Mouse (Mus musculus) forebrain, embryonic 16.5 days (tissue): ENCODE measurements around the gene Sit1. TPM values are rescaled to one million over a fixed set of nuclear protein-coding genes. Genes with fewer than 3 reads are reported as not detected.

Source experiments
- ATAC-seq: fragments of 200-750 bp; cut with Nextera tagmentation; 2 replicates; pipeline ENCODE4 v1.8.0; 2017; ENCODE audit warnings: mild to moderate bottlenecking, moderate library complexity
- H3K27ac ChIP-seq: fragments of 300-500 bp; sonication (generic); 2 replicates; pipeline ENCODE4 v1.5.1; 2014; ENCODE audit warnings: low read length, control low read depth
- H3K27me3 ChIP-seq: fragments of 300-500 bp; sonication (generic); replicated peaks from 2 replicates; pipeline ENCODE4 v1.6.1; 2014; ENCODE audit warnings: low read length; ENCODE audit not compliant: control insufficient read depth, insufficient read depth
- H3K36me3 ChIP-seq: fragments of 300-500 bp; sonication (generic); 2 replicates; pipeline ENCODE4 v1.6.1; 2014; ENCODE audit not compliant: control insufficient read depth, insufficient read depth
- H3K4me1 ChIP-seq: fragments of 300-500 bp; sonication (generic); replicated peaks from 2 replicates; pipeline ENCODE4 v1.6.1; 2014; ENCODE audit warnings: low read length; ENCODE audit not compliant: control insufficient read depth, insufficient read depth
- H3K4me2 ChIP-seq: fragments of 300-500 bp; sonication (generic); 2 replicates; pipeline ENCODE4 v1.6.1; 2014; ENCODE audit warnings: mild to moderate bottlenecking, low read length, control low read depth
- H3K4me3 ChIP-seq: fragments of 300-500 bp; sonication (generic); replicated peaks from 2 replicates; pipeline ENCODE4 v1.5.1; 2014; ENCODE audit warnings: mild to moderate bottlenecking, low read length, control low read depth
- H3K9ac ChIP-seq: fragments of 300-500 bp; sonication (generic); replicated peaks from 2 replicates; pipeline ENCODE4 v1.6.1; 2014; ENCODE audit warnings: low read depth, low read length, control low read depth
- H3K9me3 ChIP-seq: fragments of 300-500 bp; sonication (generic); 2 replicates; pipeline ENCODE4 v1.6.1; 2016; ENCODE audit warnings: low read length; ENCODE audit not compliant: control insufficient read depth
- WGBS: fragments of 180-500 bp; shearing (Covaris S2); extraction: QIAGEN DNeasy Blood & Tissue Kit; methylation state at CpG from one replicate; pipeline ENCODE4 v1.1.7; 2014; 5-methylcytosine and 5-hydroxymethylcytosine counted together
- polyA plus RNA-seq: library from polyadenylated mRNA; unstranded; fragments of >200 nt; fragmentation: Nextera tagmentation; extraction: Ambion mirVana; gene quantifications from 2 replicates; pipeline ENCODE4 v1.2.1, GENCODE M21; 2015

Sit1 gene
- polyA plus RNA-seq, 1 experiment from 2014 or later: not detected

GRCm38 (mm10) chr4:43504269-43504668 lies 20.7 kb upstream of the Sit1 start:
- no peak overlapping the region for H3K4me2 ChIP-seq
- no peak overlapping the region for H3K9ac ChIP-seq
- H3K27ac ChIP-seq: no peak overlapping the region
- WGBS: 90% methylated on average over 4 of the region's 4 CpGs
- H3K4me1 ChIP-seq: peaks cover 14% of the 10 kb centered on the region
- no peak overlapping the region for H3K4me3 ChIP-seq
- H3K36me3 ChIP-seq: no peaks in the 10 kb centered on the region
- H3K9me3 ChIP-seq: no peaks in the 10 kb centered on the region
- ATAC-seq: no peak
- no peaks in the 10 kb centered on the region; the same call in 1 of the 2 replicates for H3K27me3 ChIP-seq

GRCm38 (mm10) chr4:43503506-43503905 lies 20.0 kb upstream of the Sit1 start:
- no peaks in the 10 kb centered on the region for H3K27me3 ChIP-seq
- no peak overlapping the region for H3K4me3 ChIP-seq

GRCm38 (mm10) chr4:43503041-43503440 lies 19.5 kb upstream of the Sit1 start:
- Histone ChIP-seq H3K9me3 (no peaks in the 10 kb centered on the region), H3K4me1 (peaks cover 12% of the 10 kb centered on the region), H3K36me3 (no peaks in the 10 kb centered on the region), H3K27ac (no peak overlapping the region), H3K27me3 (no peaks in the 10 kb centered on the region), H3K4me2 (no peak overlapping the region), H3K4me3 (no peak overlapping the region), H3K9ac (no peak overlapping the region)
- no peak for ATAC-seq
- 64% methylated on average over 2 of the region's 2 CpGs for WGBS

More at GRCm38 (mm10) chr4:43503506-43503905, 20.0 kb upstream of the Sit1 start:
- Histone ChIP-seq H3K4me2 (no peak overlapping the region), H3K36me3 (no peaks in the 10 kb centered on the region), H3K9ac (no peak overlapping the region), H3K27ac (no peak overlapping the region), H3K9me3 (no peaks in the 10 kb centered on the region), H3K4me1 (peaks cover 12% of the 10 kb centered on the region)
- 83% methylated on average over 6 of the region's 6 CpGs for WGBS
- ATAC-seq: no peak

- H3K36me3 ChIP-seq: no peaks in the 10 kb centered on the region
- peaks cover 15% of the 10 kb centered on the region for H3K4me1 ChIP-seq
- H3K27me3 ChIP-seq: no peaks in the 10 kb centered on the region
- peak within 1 kb of the TSS; percentile 62 for H3K9ac ChIP-seq
- no peaks in the 10 kb centered on the region for H3K9me3 ChIP-seq
- 7% methylated on average over 50 of the region's 50 CpGs for WGBS
- H3K4me3 ChIP-seq: peak within 1 kb of the TSS; percentile 62
- peak; percentile 90 for ATAC-seq
- no peak within 1 kb of the TSS for H3K27ac ChIP-seq
- peak within 1 kb of the TSS; percentile 83 for H3K4me2 ChIP-seq
Measured at GRCm38 (mm10) chr4:43499407-43500333, 16.1 kb upstream of the Sit1 start, which contains the start of gene Arhgef39. Gene Arhgef39 (minus strand): TSS chr4:43499695.

GRCm38 (mm10) chr4:43498983-43499382 lies 15.4 kb upstream of the Sit1 start:
- WGBS: 17% methylated on average over 8 of the region's 8 CpGs
- Histone ChIP-seq H3K9ac (peak overlapping the region; percentile 62), H3K4me3 (peak overlapping the region; percentile 62), H3K4me2 (peak overlapping the region; percentile 83), H3K4me1 (peaks cover 21% of the 10 kb centered on the region), H3K9me3 (no peaks in the 10 kb centered on the region), H3K27me3 (no peaks in the 10 kb centered on the region), H3K27ac (no peak overlapping the region), H3K36me3 (no peaks in the 10 kb centered on the region)
- peak; percentile 27; the same call in 1 of the 2 replicates for ATAC-seq

- Histone ChIP-seq H3K9me3 (no peaks in the 10 kb centered on the region), H3K4me1 (peaks cover 22% of the 10 kb centered on the region), H3K9ac (peak overlapping the region; percentile 41; the same call in 1 of the 2 replicates), H3K4me2 (peak overlapping the region; percentile 83), H3K36me3 (no peaks in the 10 kb centered on the region), H3K4me3 (peak overlapping the region; percentile 62), H3K27ac (no peak overlapping the region), H3K27me3 (no peaks in the 10 kb centered on the region)
- WGBS: 81% methylated on average over 4 of the region's 4 CpGs
- ATAC-seq: no peak
Measured at GRCm38 (mm10) chr4:43497946-43498345, 14.4 kb upstream of the Sit1 start.

- ATAC-seq: no peak
- no peak overlapping the region for H3K4me2 ChIP-seq
- H3K4me1 ChIP-seq: peaks cover 22% of the 10 kb centered on the region
- H3K9ac ChIP-seq: no peak overlapping the region
- H3K27ac ChIP-seq: no peak overlapping the region
- H3K27me3 ChIP-seq: no peaks in the 10 kb centered on the region
- 95% methylated on average over 8 of the region's 8 CpGs for WGBS
- no peaks in the 10 kb centered on the region for H3K36me3 ChIP-seq
- no peaks in the 10 kb centered on the region for H3K9me3 ChIP-seq
- H3K4me3 ChIP-seq: no peak overlapping the region
Measured at GRCm38 (mm10) chr4:43497405-43497804, 13.9 kb upstream of the Sit1 start.

GRCm38 (mm10) chr4:43496587-43496986 lies 13.1 kb upstream of the Sit1 start:
- Histone ChIP-seq H3K9me3 (no peaks in the 10 kb centered on the region), H3K4me3 (no peak overlapping the region), H3K36me3 (no peaks in the 10 kb centered on the region), H3K27me3 (no peaks in the 10 kb centered on the region), H3K27ac (no peak overlapping the region), H3K4me1 (peaks cover 22% of the 10 kb centered on the region), H3K9ac (no peak overlapping the region), H3K4me2 (no peak overlapping the region)
- no peak for ATAC-seq
- WGBS: 56% methylated on average over 6 of the region's 6 CpGs

- Histone ChIP-seq H3K4me1 (peaks cover 18% of the 10 kb centered on the region), H3K9me3 (no peaks in the 10 kb centered on the region), H3K4me2 (peak overlapping the region; percentile 68), H3K4me3 (peak overlapping the region; percentile 77), H3K9ac (peak overlapping the region; percentile 87), H3K27me3 (no peaks in the 10 kb centered on the region), H3K36me3 (no peaks in the 10 kb centered on the region), H3K27ac (peak overlapping the region; percentile 92)
- no peak for ATAC-seq
- WGBS: under 1% methylated on average over 9 of the region's 9 CpGs
Measured at GRCm38 (mm10) chr4:43493846-43494240, 10.3 kb upstream of the Sit1 start.
